Mouse (Mus musculus): Measurements from ENCODE around the gene Hnrnph3. TPM values are rescaled to one million over a fixed set of nuclear protein-coding genes. Genes with fewer than 3 reads are reported as not detected.

The Hnrnph3 gene
- total and polyA plus RNA-seq, 2 experiments from 2014 or later, result 3.9 to 34.6 TPM

DNA sequence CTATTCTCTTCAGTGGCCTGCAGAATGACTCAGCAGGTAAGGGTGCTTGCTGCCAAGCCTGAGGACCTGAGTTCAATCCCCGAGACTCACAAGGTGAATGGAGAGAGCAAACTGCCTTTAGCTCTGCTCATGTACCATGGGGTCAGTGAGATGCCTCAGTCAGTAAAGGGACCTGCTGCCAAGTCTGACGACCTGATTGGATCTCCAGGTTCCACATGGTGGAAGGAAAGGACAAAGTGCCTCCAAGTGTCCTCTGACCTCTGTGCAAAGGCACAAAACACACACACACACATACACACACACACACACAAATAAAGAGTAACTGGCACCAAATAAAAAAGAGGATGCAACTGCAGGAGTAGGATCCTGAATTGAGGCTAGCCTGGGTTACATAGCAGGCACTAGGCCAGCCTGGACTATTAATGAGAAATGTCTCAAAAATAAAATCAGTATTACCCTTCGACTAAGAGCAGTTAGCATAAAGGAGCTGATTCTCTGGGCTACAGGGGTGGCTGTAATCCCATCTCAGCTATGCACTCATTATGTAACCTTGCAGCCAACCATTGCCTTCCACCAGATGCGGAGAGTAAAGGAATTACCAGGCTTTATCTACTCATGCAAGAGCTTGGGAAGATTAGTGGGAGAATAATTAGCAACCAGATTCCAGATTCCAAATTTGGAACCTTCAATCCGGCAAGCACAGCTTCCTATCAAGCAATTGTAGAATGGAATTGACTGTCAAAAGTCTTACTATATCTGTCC is 16.0 kb upstream of the Hnrnph3 start:
- Histone ChIP-seq H3K9ac (replicated peaks; ENCODE audit: low read depth, low read length) (no peak overlapping the region), H3K36me3 (replicated peaks; ENCODE audit: control insufficient read depth, insufficient read depth, low read length) (no peaks in the 10 kb centered on the region), H3K9me3 (replicated peaks; ENCODE audit: control insufficient read depth, low read length) (no peaks in the 10 kb centered on the region), H3K4me2 (ENCODE audit: low read depth, low read length) (no peak overlapping the region), H3K4me3 (ENCODE audit: low read depth, low read length) (no peak overlapping the region), H3K27ac (ENCODE audit: low read depth) (no peak overlapping the region), H3K4me1 (ENCODE audit: control insufficient read depth, insufficient read depth) (peaks cover 3% of the 10 kb centered on the region; the same call in 1 of the 2 replicates), H3K27me3 (ENCODE audit: control insufficient read depth, insufficient read depth, low read length) (no peaks in the 10 kb centered on the region)
- 39% methylated on average over 5 of the region's 5 CpGs for WGBS
- peak; percentile 51; the same call in 1 of the 2 replicates for ATAC-seq (ENCODE audit: insufficient read depth, low read depth)
- no peak for DNase-seq (ENCODE audit: low spot score)
- TF ChIP-seq CTCF (IDR thresholded peaks at IDR 0.05; ENCODE audit: low read depth) (no peak), EP300 (IDR thresholded peaks at IDR 0.05; ENCODE audit: low read depth) (no peak)

DNA sequence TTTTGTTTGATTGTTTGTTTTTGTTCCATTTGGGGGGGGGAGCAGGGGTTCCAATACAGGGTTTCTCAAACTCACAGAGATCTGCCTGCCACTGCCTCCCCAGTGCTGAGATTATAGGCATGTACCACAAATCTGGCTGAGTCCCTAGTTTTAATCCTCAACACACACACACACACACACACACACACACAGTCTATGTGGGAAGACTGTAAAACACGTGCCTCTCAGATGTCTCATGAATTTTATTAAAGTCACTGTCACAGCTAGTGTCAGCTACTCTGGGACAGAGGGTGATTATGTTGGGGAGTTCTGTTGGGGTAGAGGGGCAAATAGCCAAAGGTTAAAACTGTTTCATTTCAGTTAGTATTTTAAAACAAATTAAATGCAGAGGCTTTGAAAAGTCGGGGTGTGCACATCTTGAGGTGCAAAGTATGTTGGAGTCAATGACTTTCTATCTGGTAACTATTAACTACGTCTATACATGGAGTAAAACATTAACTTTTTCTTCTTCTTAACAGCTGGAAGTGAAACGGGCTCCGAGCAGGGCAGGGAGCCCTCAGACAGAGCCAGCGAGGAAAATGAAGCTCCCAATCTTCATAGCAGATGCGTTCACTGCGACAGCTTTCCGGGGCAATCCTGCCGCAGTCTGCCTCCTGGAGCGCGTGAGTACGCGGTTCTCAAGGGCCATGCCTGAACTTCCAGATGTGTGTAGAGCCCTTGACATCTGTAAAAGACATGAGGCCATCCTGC is 14.7 kb upstream of the Hnrnph3 start:
- no peak for ATAC-seq (ENCODE audit: insufficient read depth, low read depth)
- Histone ChIP-seq H3K9ac (replicated peaks; ENCODE audit: low read depth, low read length) (no peak overlapping the region), H3K4me3 (ENCODE audit: low read depth, low read length) (no peak overlapping the region), H3K27me3 (ENCODE audit: control insufficient read depth, insufficient read depth, low read length) (no peaks in the 10 kb centered on the region), H3K4me1 (ENCODE audit: control insufficient read depth, insufficient read depth) (peaks cover 3% of the 10 kb centered on the region; the same call in 1 of the 2 replicates), H3K27ac (ENCODE audit: low read depth) (no peak overlapping the region), H3K36me3 (replicated peaks; ENCODE audit: control insufficient read depth, insufficient read depth, low read length) (no peaks in the 10 kb centered on the region), H3K9me3 (replicated peaks; ENCODE audit: control insufficient read depth, low read length) (no peaks in the 10 kb centered on the region), H3K4me2 (ENCODE audit: low read depth, low read length) (no peak overlapping the region)
- WGBS, result 79% methylated on average over 14 of the region's 14 CpGs
- DNase-seq (ENCODE audit: low spot score), result no peak
- TF ChIP-seq CTCF (IDR thresholded peaks at IDR 0.05; ENCODE audit: low read depth), result no peak

GRCm38 (mm10) chr10:63032956-63033355 is 8.9 kb upstream of the Hnrnph3 start:
- no peak for TF ChIP-seq EP300 (IDR thresholded peaks at IDR 0.05; ENCODE audit: low read depth)
- TF ChIP-seq CTCF (IDR thresholded peaks at IDR 0.05; ENCODE audit: low read depth), result no peak
- no peak for DNase-seq (ENCODE audit: low spot score)
- Histone ChIP-seq H3K4me3 (ENCODE audit: low read depth, low read length) (no peak overlapping the region), H3K9me3 (replicated peaks; ENCODE audit: control insufficient read depth, low read length) (no peaks in the 10 kb centered on the region), H3K9ac (replicated peaks; ENCODE audit: low read depth, low read length) (no peak overlapping the region), H3K27me3 (ENCODE audit: control insufficient read depth, insufficient read depth, low read length) (no peaks in the 10 kb centered on the region), H3K27ac (ENCODE audit: low read depth) (no peak overlapping the region), H3K36me3 (replicated peaks; ENCODE audit: control insufficient read depth, insufficient read depth, low read length) (no peaks in the 10 kb centered on the region), H3K4me2 (ENCODE audit: low read depth, low read length) (no peak overlapping the region), H3K4me1 (ENCODE audit: control insufficient read depth, insufficient read depth) (no peaks in the 10 kb centered on the region)
- WGBS, result 72% methylated on average over 3 of the region's 3 CpGs
- no peak for ATAC-seq (ENCODE audit: insufficient read depth, low read depth)

- H3K9ac ChIP-seq (replicated peaks; ENCODE audit: low read depth, low read length), result no peak overlapping the region
- no peaks in the 10 kb centered on the region for H3K4me1 ChIP-seq (ENCODE audit: control insufficient read depth, insufficient read depth)
- no peak overlapping the region for H3K4me2 ChIP-seq (ENCODE audit: low read depth, low read length)
- H3K9me3 ChIP-seq (replicated peaks; ENCODE audit: control insufficient read depth, low read length), result no peaks in the 10 kb centered on the region
- H3K36me3 ChIP-seq (replicated peaks; ENCODE audit: control insufficient read depth, insufficient read depth, low read length), result no peaks in the 10 kb centered on the region
- H3K27me3 ChIP-seq (ENCODE audit: control insufficient read depth, insufficient read depth, low read length), result no peaks in the 10 kb centered on the region
- H3K27ac ChIP-seq (ENCODE audit: low read depth), result no peak overlapping the region
- 75% methylated on average over 3 of the region's 3 CpGs for whole genome bisulfite sequencing
- TF ChIP-seq CTCF (IDR thresholded peaks at IDR 0.05; ENCODE audit: low read depth) (no peak), EP300 (IDR thresholded peaks at IDR 0.05; ENCODE audit: low read depth) (no peak)
- DNase-seq (ENCODE audit: low spot score) (no peak), ATAC-seq (ENCODE audit: insufficient read depth, low read depth) (no peak)
- no peak overlapping the region for H3K4me3 ChIP-seq (ENCODE audit: low read depth, low read length)
Observed at GRCm38 (mm10) chr10:63032267-63032666, 8.2 kb upstream of the Hnrnph3 start.

GRCm38 (mm10) chr10:63028396-63028795 is 4.4 kb upstream of the Hnrnph3 start:
- WGBS, result 78% methylated on average over 4 of the region's 4 CpGs
- Histone ChIP-seq H3K9ac (replicated peaks; ENCODE audit: low read depth, low read length) (no peak overlapping the region), H3K27ac (ENCODE audit: low read depth) (no peak overlapping the region), H3K4me1 (ENCODE audit: control insufficient read depth, insufficient read depth) (peaks cover 8% of the 10 kb centered on the region), H3K27me3 (ENCODE audit: control insufficient read depth, insufficient read depth, low read length) (no peaks in the 10 kb centered on the region), H3K4me2 (ENCODE audit: low read depth, low read length) (no peak overlapping the region), H3K36me3 (replicated peaks; ENCODE audit: control insufficient read depth, insufficient read depth, low read length) (no peaks in the 10 kb centered on the region), H3K9me3 (replicated peaks; ENCODE audit: control insufficient read depth, low read length) (no peaks in the 10 kb centered on the region), H3K4me3 (ENCODE audit: low read depth, low read length) (no peak overlapping the region)
- no peak for DNase-seq (ENCODE audit: low spot score)
- no peak for TF ChIP-seq EP300 (IDR thresholded peaks at IDR 0.05; ENCODE audit: low read depth)
- TF ChIP-seq CTCF (IDR thresholded peaks at IDR 0.05; ENCODE audit: low read depth), result no peak
- ATAC-seq (ENCODE audit: insufficient read depth, low read depth), result no peak
